Mouse (Mus musculus) heart, adult 2 months (tissue): ENCODE results near the gene Ceacam18. TPM values are rescaled to one million over a fixed set of nuclear protein-coding genes. Genes with fewer than 3 reads are reported as not detected.
"Not testable (repeated sequence)": the region's sequence is repeated elsewhere in the genome, so short reads cannot be mapped to it uniquely, and the experiment has no call there.

ENCODE experiments used
- DNase-seq, 2 experiments: peaks; one replicate each; pipeline ENCODE4 v3.0.0; 2021
- H3K27ac ChIP-seq: fragments of 200-600 bp; 2 replicates; pipeline ENCODE4 v1.8.1; 2022
- H3K27me3 ChIP-seq: fragments of 200-500 bp; 2 replicates; pipeline ENCODE4 v1.6.1; 2012; ENCODE audit warnings: mild to moderate bottlenecking, low read length, inconsistent platforms, mixed read lengths; ENCODE audit not compliant: control insufficient read depth, insufficient read depth
- H3K36me3 ChIP-seq: fragments of 200-500 bp; 2 replicates; pipeline ENCODE4 v1.6.1; 2012; ENCODE audit warnings: low read length, inconsistent platforms; ENCODE audit not compliant: control insufficient read depth, insufficient read depth
- H3K4me1 ChIP-seq: fragments of 200-500 bp; 2 replicates; pipeline ENCODE4 v1.6.1; 2011; ENCODE audit warnings: low read length; ENCODE audit not compliant: control insufficient read depth, insufficient read depth
- H3K4me3 ChIP-seq: fragments of 200-600 bp; 2 replicates; pipeline ENCODE4 v1.8.1; 2022
- H3K79me2 ChIP-seq: fragments of 200-500 bp; replicated peaks from 2 replicates; pipeline ENCODE4 v1.6.1; 2012; ENCODE audit warnings: mild to moderate bottlenecking, inconsistent platforms, low read length, moderate library complexity, mixed read lengths; ENCODE audit not compliant: control insufficient read depth, insufficient read depth
- H3K9ac ChIP-seq: fragments of 200-500 bp; 2 replicates; pipeline ENCODE4 v1.6.1; 2012; ENCODE audit warnings: low read depth, mild to moderate bottlenecking, control low read depth, inconsistent platforms, low read length, mixed read lengths
- CTCF ChIP-seq: fragments of 200-600 bp; IDR thresholded peaks from 2 replicates; pipeline ENCODE4 v1.8.1; 2022; ENCODE audit warnings: antibody characterized with exemption, mild to moderate bottlenecking, moderate library complexity
- EP300 ChIP-seq: fragments of 200-500 bp; IDR thresholded peaks from 2 replicates; pipeline ENCODE4 v1.6.1; 2011; ENCODE audit warnings: low read depth, low read length, control low read depth; ENCODE audit not compliant: insufficient read depth
- POLR2A ChIP-seq: fragments of 200-500 bp; IDR thresholded peaks from 2 replicates; pipeline ENCODE4 v1.6.1; 2011; ENCODE audit warnings: mild to moderate bottlenecking, low read depth, low read length, control low read depth; ENCODE audit not compliant: insufficient read depth
- WGBS: fragments of 180-500 bp; shearing (Covaris S2); methylation state at CpG from one replicate; pipeline ENCODE4 v1.1.7; 2018; 5-methylcytosine and 5-hydroxymethylcytosine counted together
- intact Hi-C: fragments of 180-260 bp; cut with DNase I; formaldehyde crosslinking; loops from one replicate; pipeline ENCODE4 v1.15.1; 2025
- polyA plus RNA-seq: library from polyadenylated mRNA; depleted of rRNA; stranded (reverse); fragments of >200 nt; gene quantifications from 2 replicates; pipeline ENCODE4 v1.2.3, GENCODE M21; 2012
- total RNA-seq, 2 experiments: library from RNA; stranded (reverse); gene quantifications; 2 replicates each; pipeline ENCODE4 v1.2.3; 2021

Gene Ceacam18
- total and polyA plus RNA-seq, 3 experiments = not detected

GRCm38 (mm10) chr7:43656232-43656631 lies 21.7 kb downstream of the Ceacam18 start:
- DNase-seq = no peak
- H3K36me3 ChIP-seq = no peaks in the 10 kb centered on the region
- intact Hi-C loops = no loop called here
- H3K4me3 ChIP-seq = no peak overlapping the region
- no peaks in the 10 kb centered on the region for H3K79me2 ChIP-seq
- H3K27me3 ChIP-seq = 0 out of 2 replicates have a peak, but pooled peaks cover 1% of the 10 kb centered on the region
- no peak for TF ChIP-seq CTCF
- no peak for TF ChIP-seq EP300
- TF ChIP-seq POLR2A = no peak
- no peaks in the 10 kb centered on the region; the same call in 1 of the 2 replicates for H3K4me1 ChIP-seq
- 41% methylated on average over 6 of the region's 6 CpGs for WGBS
- no peak overlapping the region for H3K9ac ChIP-seq
- H3K27ac ChIP-seq = no peak overlapping the region

- H3K4me3 ChIP-seq = no peak within 1 kb of the TSS
- no peaks in the 10 kb centered on the region; the same call in 1 of the 2 replicates for H3K4me1 ChIP-seq
- WGBS = 57% methylated on average over 1 of the region's 1 CpGs
- H3K79me2 ChIP-seq = no peaks in the 10 kb centered on the region
- no peak within 1 kb of the TSS for H3K9ac ChIP-seq
- no peak within 1 kb of the TSS for H3K27ac ChIP-seq
- no peaks in the 10 kb centered on the region for H3K36me3 ChIP-seq
- TF ChIP-seq CTCF (no peak), EP300 (no peak), POLR2A (0 out of 2 replicates have a peak, but pooled peaks have one; percentile 23)
- H3K27me3 ChIP-seq = 0 out of 2 replicates have a peak, but pooled peaks cover 1% of the 10 kb centered on the region
- intact Hi-C loops = no loop called here
- no peak for DNase-seq
Observed at GRCm38 (mm10) chr7:43660002-43660401, 25.5 kb downstream of the Ceacam18 start, which contains the start of gene Siglece. Gene Siglece, minus strand, starts transcription at chr7:43660161.

- DNase-seq = no peak
- no peaks in the 10 kb centered on the region; the same call in 1 of the 2 replicates for H3K4me1 ChIP-seq
- no peaks in the 10 kb centered on the region for H3K79me2 ChIP-seq
- 62% methylated on average over 1 of the region's 1 CpGs for WGBS
- H3K9ac ChIP-seq = no peak overlapping the region
- H3K27ac ChIP-seq = no peak overlapping the region
- TF ChIP-seq EP300 = no peak
- no peak for TF ChIP-seq POLR2A
- no peak for TF ChIP-seq CTCF
- 0 out of 2 replicates have a peak, but pooled peaks cover 1% of the 10 kb centered on the region for H3K27me3 ChIP-seq
- no peaks in the 10 kb centered on the region for H3K36me3 ChIP-seq
- intact Hi-C loops = no loop called here
- H3K4me3 ChIP-seq = no peak overlapping the region
Observed at GRCm38 (mm10) chr7:43662804-43663203, 28.3 kb downstream of the Ceacam18 start.

- not testable (repeated sequence) for H3K9ac ChIP-seq
Observed at GRCm38 (mm10) chr7:43667221-43667620, 32.7 kb downstream of the Ceacam18 start.

GRCm38 (mm10) chr7:43668582-43668981 lies 34.1 kb downstream of the Ceacam18 start:
- Histone ChIP-seq H3K4me3 (no peak overlapping the region), H3K9ac (no peak overlapping the region), H3K27ac (no peak overlapping the region), H3K36me3 (no peaks in the 10 kb centered on the region), H3K79me2 (no peaks in the 10 kb centered on the region), H3K27me3 (no peaks in the 10 kb centered on the region), H3K4me1 (peaks cover 5% of the 10 kb centered on the region)
- 21% methylated on average over 3 of the region's 3 CpGs for WGBS
- intact Hi-C loops = no loop called here
- no peak for DNase-seq
- TF ChIP-seq POLR2A = no peak
- TF ChIP-seq CTCF = peak; percentile 31

More at GRCm38 (mm10) chr7:43667221-43667620, 32.7 kb downstream of the Ceacam18 start:
- H3K4me1 ChIP-seq, H3K27ac ChIP-seq, H3K4me3 ChIP-seq, DNase-seq, H3K79me2 ChIP-seq, H3K36me3 ChIP-seq, intact Hi-C loops, H3K27me3 ChIP-seq: not testable (repeated sequence)
- WGBS = 65% methylated on average over 4 of the region's 4 CpGs

- intact Hi-C loops = loop anchor here (2.0 to 10.0 kb wide), 4 partner anchors 90 to 704 kb away; partner anchors contain the start of genes Cldnd2, Etfb, Gm45233 and Zfp658
- Histone ChIP-seq H3K27ac (peak overlapping the region; percentile 80), H3K79me2 (no peaks in the 10 kb centered on the region), H3K27me3 (no peaks in the 10 kb centered on the region), H3K4me3 (peak overlapping the region; percentile 90), H3K36me3 (no peaks in the 10 kb centered on the region), H3K4me1 (peaks cover 5% of the 10 kb centered on the region), H3K9ac (no peak overlapping the region)
- TF ChIP-seq EP300 (no peak), POLR2A (no peak), CTCF (no peak)
- DNase-seq = no peak
- 60% methylated on average over 11 of the region's 11 CpGs for WGBS
Observed at GRCm38 (mm10) chr7:43671064-43671808, 36.7 kb downstream of the Ceacam18 start.
